Mouse (Mus musculus): ENCODE results near the gene Hps3. TPM values are rescaled to one million over a fixed set of nuclear protein-coding genes. Genes with fewer than 3 reads are reported as not detected.

Hps3 gene
- polyA plus RNA-seq, 1 experiment from 2014 or later = 13.3 TPM

GRCm38 (mm10) chr3:20007275-20007674, 27.8 kb downstream of the Hps3 start:
- no peak for DNase-seq (ENCODE audit: low spot score)

- DNase-seq (ENCODE audit: low spot score) = no peak
Measured at GRCm38 (mm10) chr3:20005611-20006010, 29.5 kb downstream of the Hps3 start.

GRCm38 (mm10) chr3:20004422-20004821, 30.7 kb downstream of the Hps3 start:
- DNase-seq (ENCODE audit: low spot score) = no peak

GRCm38 (mm10) chr3:20002786-20003185, 32.3 kb downstream of the Hps3 start:
- no peak for DNase-seq (ENCODE audit: low spot score)

- DNase-seq (ENCODE audit: low spot score) = no peak
Measured at GRCm38 (mm10) chr3:20000806-20001205, 34.3 kb downstream of the Hps3 start.

GRCm38 (mm10) chr3:19999551-19999950, 35.6 kb downstream of the Hps3 start:
- no peak for DNase-seq (ENCODE audit: low spot score)

GRCm38 (mm10) chr3:19992388-19992787, 42.7 kb downstream of the Hps3 start:
- DNase-seq (ENCODE audit: low spot score) = no peak

GRCm38 (mm10) chr3:19990031-19990430, 45.1 kb downstream of the Hps3 start:
- no peak for DNase-seq (ENCODE audit: low spot score)

GRCm38 (mm10) chr3:19986123-19986522, 49.0 kb downstream of the Hps3 start:
- DNase-seq (ENCODE audit: low spot score) = no peak

- no peak for DNase-seq (ENCODE audit: low spot score)
Measured at GRCm38 (mm10) chr3:19982846-19983245, 52.3 kb downstream of the Hps3 start.

GRCm38 (mm10) chr3:19981156-19981555, 54.0 kb downstream of the Hps3 start:
- DNase-seq (ENCODE audit: low spot score) = no peak

- no peak for DNase-seq (ENCODE audit: low spot score)
Measured at GRCm38 (mm10) chr3:19978474-19978873, 56.6 kb downstream of the Hps3 start.

GRCm38 (mm10) chr3:19966072-19966471, 69.0 kb downstream of the Hps3 start:
- no peak for DNase-seq (ENCODE audit: low spot score)

- DNase-seq (ENCODE audit: low spot score) = no peak
Measured at GRCm38 (mm10) chr3:19965239-19965638, 69.9 kb downstream of the Hps3 start.

GRCm38 (mm10) chr3:19964625-19965188, 70.4 kb downstream of the Hps3 start:
- no peak for DNase-seq (ENCODE audit: low spot score)

- no peak for DNase-seq (ENCODE audit: low spot score)
Measured at GRCm38 (mm10) chr3:19962769-19963513, 72.2 kb downstream of the Hps3 start.

- no peak for DNase-seq (ENCODE audit: low spot score)
Measured at GRCm38 (mm10) chr3:19961341-19961740, 73.8 kb downstream of the Hps3 start.

GRCm38 (mm10) chr3:19960570-19961114, 74.5 kb downstream of the Hps3 start:
- DNase-seq (ENCODE audit: low spot score) = no peak

GRCm38 (mm10) chr3:19958983-19959382, 76.1 kb downstream of the Hps3 start:
- no peak for DNase-seq (ENCODE audit: low spot score)

- DNase-seq (ENCODE audit: low spot score) = no peak
Measured at GRCm38 (mm10) chr3:19958031-19958430, 77.1 kb downstream of the Hps3 start.

- no peak for DNase-seq (ENCODE audit: low spot score)
Measured at GRCm38 (mm10) chr3:19956885-19957284, 78.2 kb downstream of the Hps3 start, which contains the start of gene Cp. TSS of gene Cp (plus strand) at chr3:19957054.

- no peak for DNase-seq (ENCODE audit: low spot score)
Measured at GRCm38 (mm10) chr3:19953865-19954264, 81.2 kb downstream of the Hps3 start.

GRCm38 (mm10) chr3:19953425-19953824, 81.7 kb downstream of the Hps3 start:
- no peak for DNase-seq (ENCODE audit: low spot score)

Measured in thymus, postnatal 0 days (tissue).